Mouse (Mus musculus) stomach, embryonic 16.5 days (tissue): ENCODE measurements around the gene Os9. TPM values are rescaled to one million over a fixed set of nuclear protein-coding genes. Genes with fewer than 3 reads are reported as not detected.
A peak's percentile ranks its signal among the peaks of the same experiment; 100 is the strongest.

Source experiments
- ATAC-seq: fragments of 200-750 bp; cut with Nextera tagmentation; 2 replicates; pipeline ENCODE4 v1.8.0; 2017; ENCODE audit warnings: moderate number of reproducible peaks, moderate TSS enrichment; ENCODE audit not compliant: insufficient read depth, low FRiP score
- H3K27ac ChIP-seq: fragments of 300-500 bp; sonication (generic); 2 replicates; pipeline ENCODE4 v1.5.1; 2014; ENCODE audit warnings: low read length
- H3K27me3 ChIP-seq: fragments of 300-500 bp; sonication (generic); 2 replicates; pipeline ENCODE4 v1.6.1; 2014; ENCODE audit warnings: low read length, control low read depth, mixed read lengths; ENCODE audit not compliant: control insufficient read depth, insufficient read depth
- H3K36me3 ChIP-seq: fragments of 300-500 bp; sonication (generic); 2 replicates; pipeline ENCODE4 v1.6.1; 2014; ENCODE audit warnings: low read length; ENCODE audit not compliant: control insufficient read depth, insufficient read depth
- H3K4me1 ChIP-seq: fragments of 300-500 bp; sonication (generic); 2 replicates; pipeline ENCODE4 v1.6.1; 2014; ENCODE audit warnings: low read length, control low read depth, mixed read lengths; ENCODE audit not compliant: control insufficient read depth, insufficient read depth
- H3K4me2 ChIP-seq: fragments of 300-500 bp; sonication (generic); 2 replicates; pipeline ENCODE4 v1.6.1; 2014; ENCODE audit warnings: low read depth, low read length, mixed read lengths
- H3K4me3 ChIP-seq: fragments of 300-500 bp; sonication (generic); replicated peaks from 2 replicates; pipeline ENCODE4 v1.5.1; 2014; ENCODE audit warnings: mild to moderate bottlenecking, low read length
- H3K9ac ChIP-seq: fragments of 300-500 bp; sonication (generic); 2 replicates; pipeline ENCODE4 v1.6.1; 2014; ENCODE audit warnings: low read length
- H3K9me3 ChIP-seq: fragments of 300-500 bp; sonication (generic); replicated peaks from 2 replicates; pipeline ENCODE4 v1.6.1; 2016; ENCODE audit warnings: low read length, control low read depth; ENCODE audit not compliant: control insufficient read depth
- WGBS: fragments of 180-500 bp; shearing (Covaris S2); extraction: QIAGEN DNeasy Blood & Tissue Kit; methylation state at CpG from one replicate; pipeline ENCODE4 v1.1.7; 2014; 5-methylcytosine and 5-hydroxymethylcytosine counted together
- polyA plus RNA-seq: library from polyadenylated mRNA; unstranded; fragments of >200 nt; fragmentation: Nextera tagmentation; extraction: Ambion mirVana; gene quantifications from 2 replicates; pipeline ENCODE4 v1.2.1, GENCODE M21; 2015

Os9 gene
- polyA plus RNA-seq, 1 experiment from 2014 or later, result 114 TPM

DNA sequence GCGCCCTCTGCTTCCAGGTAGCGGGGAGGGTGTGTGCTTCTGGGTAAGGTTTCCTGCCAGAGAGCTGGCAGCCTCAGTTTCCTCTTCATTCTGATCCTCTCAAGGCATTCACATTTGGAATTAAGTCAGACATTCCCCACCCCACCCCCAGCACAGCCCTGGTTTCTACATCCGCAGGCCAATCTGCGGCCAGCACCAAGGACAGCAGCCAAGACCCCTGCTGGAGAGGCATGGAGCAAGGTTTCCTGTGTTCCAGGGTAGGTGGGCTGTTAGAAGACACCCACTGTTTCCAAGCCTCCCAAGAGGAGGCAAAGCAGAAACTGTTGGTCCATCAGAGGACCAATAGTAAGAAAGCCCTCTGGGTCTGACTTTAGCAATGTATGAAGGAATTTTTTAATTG is 66.3 kb downstream of the Os9 start:
- Histone ChIP-seq H3K4me3 (no peak overlapping the region), H3K27ac (no peak overlapping the region), H3K9ac (no peak overlapping the region), H3K4me1 (peaks cover 14% of the 10 kb centered on the region), H3K9me3 (no peaks in the 10 kb centered on the region), H3K27me3 (peaks cover 24% of the 10 kb centered on the region), H3K36me3 (peaks cover 5% of the 10 kb centered on the region; the same call in 1 of the 2 replicates), H3K4me2 (no peak overlapping the region)
- ATAC-seq, result no peak
- WGBS, result 65% methylated on average over 4 of the region's 4 CpGs

DNA sequence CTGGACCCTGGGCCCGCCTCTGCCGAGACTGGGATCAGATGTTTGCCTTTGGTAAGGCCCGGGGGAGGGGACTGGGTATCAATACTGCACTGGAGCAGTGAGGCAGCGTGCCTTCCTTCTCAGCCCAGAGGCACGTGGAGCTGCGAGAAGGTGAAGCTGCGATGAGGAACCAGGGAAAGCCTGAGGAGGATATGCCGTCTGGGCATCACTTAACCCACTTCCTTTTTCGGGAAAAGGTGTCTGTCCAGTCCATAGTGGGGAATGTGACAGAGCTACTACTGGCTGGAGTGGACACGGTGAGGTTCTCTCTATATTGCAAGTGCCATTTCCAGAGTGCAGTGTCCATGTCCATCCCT is 70.8 kb downstream of the Os9 start:
- no peak for ATAC-seq
- Histone ChIP-seq H3K27me3 (peaks cover 45% of the 10 kb centered on the region), H3K9me3 (no peaks in the 10 kb centered on the region), H3K4me2 (peak overlapping the region; percentile 51), H3K9ac (no peak overlapping the region), H3K27ac (no peak overlapping the region), H3K36me3 (no peaks in the 10 kb centered on the region), H3K4me3 (0 out of 2 replicates have a peak overlapping the region, but pooled peaks have one; percentile 31), H3K4me1 (peaks cover 11% of the 10 kb centered on the region)
- 17% methylated on average over 10 of the region's 10 CpGs for WGBS

DNA sequence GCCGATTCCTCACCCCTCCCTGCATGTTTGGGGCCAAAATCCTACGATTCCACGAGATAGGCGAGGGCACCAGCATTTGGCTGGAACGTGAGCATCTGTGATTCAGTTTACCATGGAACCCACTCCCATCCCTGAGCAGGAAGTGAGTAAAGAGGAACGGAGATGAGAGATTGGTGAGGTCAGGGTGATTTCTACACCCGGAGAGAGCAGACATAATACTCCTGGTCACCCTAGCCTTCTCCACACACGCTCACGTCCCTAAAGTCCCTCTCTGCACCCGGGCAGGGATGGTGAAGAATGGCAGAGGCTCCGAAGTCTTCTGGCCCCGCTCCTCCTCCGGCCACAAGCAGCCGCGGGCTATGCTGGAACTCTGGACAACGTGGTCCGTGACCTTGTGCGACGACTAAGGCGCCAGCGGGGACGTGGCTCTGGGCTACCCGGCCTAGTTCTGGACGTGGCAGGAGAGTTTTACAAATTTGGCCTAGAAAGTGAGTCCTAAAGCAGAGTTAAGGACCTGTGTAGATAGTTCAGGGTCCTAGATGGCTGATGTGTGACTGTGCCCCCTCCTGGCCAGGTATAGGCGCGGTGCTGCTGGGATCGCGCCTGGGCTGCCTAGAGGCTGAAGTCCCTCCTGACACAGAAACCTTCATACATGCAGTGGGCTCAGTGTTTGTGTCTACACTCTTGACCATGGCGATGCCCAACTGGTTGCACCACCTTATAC is 71.4 kb downstream of the Os9 start:
- Histone ChIP-seq H3K9ac (peak overlapping the region; percentile 43), H3K27me3 (peaks cover 45% of the 10 kb centered on the region), H3K9me3 (no peaks in the 10 kb centered on the region), H3K4me1 (peaks cover 11% of the 10 kb centered on the region), H3K27ac (no peak overlapping the region), H3K36me3 (0 out of 2 replicates have a peak, but pooled peaks cover 2% of the 10 kb centered on the region), H3K4me2 (peak overlapping the region; percentile 51), H3K4me3 (peak overlapping the region; percentile 31)
- peak; percentile 51; the same call in 1 of the 2 replicates for ATAC-seq
- 3% methylated on average over 29 of the region's 29 CpGs for WGBS

DNA sequence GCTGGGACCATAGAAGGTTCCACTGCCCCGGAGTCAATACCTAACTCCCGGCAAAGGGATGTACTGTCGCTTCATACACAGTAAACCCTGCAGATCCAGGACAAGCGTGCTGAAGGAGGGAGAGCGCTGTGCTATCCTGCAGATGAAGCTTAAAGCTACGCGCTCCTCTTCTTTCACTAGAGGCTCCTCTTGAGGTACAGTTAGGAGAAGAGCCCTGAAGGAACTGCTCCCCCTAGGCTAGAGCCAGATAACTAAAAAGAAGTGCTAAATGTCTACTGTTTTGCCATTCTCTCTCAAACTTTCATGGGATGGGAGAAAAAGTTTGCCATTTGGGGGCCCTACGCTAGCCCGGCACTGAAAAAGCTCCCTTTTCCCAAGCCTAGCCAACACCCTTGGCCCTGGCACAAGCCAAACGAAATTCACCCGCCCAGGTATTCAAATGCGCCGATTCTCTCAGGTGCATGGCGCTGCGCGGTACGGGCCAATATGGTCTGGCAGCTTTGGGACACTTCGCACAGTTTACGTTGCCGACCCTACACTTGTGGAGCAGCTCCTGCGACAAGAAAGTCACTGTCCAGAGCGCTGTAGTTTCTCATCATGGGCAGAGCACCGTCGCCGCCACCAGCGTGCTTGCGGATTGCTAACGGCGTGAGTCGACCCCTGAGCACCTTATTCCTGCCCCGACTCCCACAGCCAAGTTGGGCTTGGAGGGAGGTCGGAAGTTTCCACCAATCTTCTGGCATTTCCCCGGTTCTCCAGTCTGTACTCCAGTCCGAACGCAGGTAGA is 72.1 kb downstream of the Os9 start:
- H3K27me3 ChIP-seq, result peaks cover 45% of the 10 kb centered on the region
- no peak overlapping the region for H3K27ac ChIP-seq
- peaks cover 11% of the 10 kb centered on the region for H3K4me1 ChIP-seq
- 0 out of 2 replicates have a peak, but pooled peaks cover 2% of the 10 kb centered on the region for H3K36me3 ChIP-seq
- peak overlapping the region; percentile 43 for H3K9ac ChIP-seq
- ATAC-seq, result no peak
- H3K4me3 ChIP-seq, result peak overlapping the region; percentile 31
- peak overlapping the region; percentile 51 for H3K4me2 ChIP-seq
- 5% methylated on average over 35 of the region's 35 CpGs for WGBS
- no peaks in the 10 kb centered on the region for H3K9me3 ChIP-seq

DNA sequence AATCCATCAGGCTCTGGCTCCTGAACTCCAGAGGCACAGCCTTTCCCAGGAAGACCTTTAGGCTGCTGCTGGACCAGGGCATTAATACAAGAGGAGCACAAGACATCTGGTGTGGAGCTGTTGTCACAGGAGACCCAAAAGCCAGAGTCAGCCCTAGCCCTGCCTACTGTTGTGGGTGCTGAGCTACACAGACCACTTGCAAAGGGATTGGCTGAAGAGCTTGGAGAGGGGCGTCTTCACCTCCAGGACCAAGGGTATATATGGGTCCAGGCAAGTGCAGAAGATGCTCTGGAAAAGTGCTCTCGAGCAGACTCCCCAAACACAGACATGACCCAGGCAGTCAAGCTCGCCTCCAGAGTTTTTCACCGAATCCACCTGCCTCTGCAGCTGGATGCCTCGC is 73.0 kb downstream of the Os9 start, which contains the start of gene Cyp27b1:
Cyp27b1 (plus strand) TSS at position 297 of the 400 bp plus-strand sequence.
- H3K4me2 ChIP-seq, result peak within 1 kb of the TSS; percentile 51
- H3K36me3 ChIP-seq, result 0 out of 2 replicates have a peak, but pooled peaks cover 2% of the 10 kb centered on the region
- ATAC-seq, result no peak
- WGBS, result 30% methylated on average over 5 of the region's 5 CpGs
- no peaks in the 10 kb centered on the region for H3K9me3 ChIP-seq
- H3K4me1 ChIP-seq, result peaks cover 12% of the 10 kb centered on the region
- H3K27ac ChIP-seq, result no peak within 1 kb of the TSS
- peak within 1 kb of the TSS; percentile 43 for H3K9ac ChIP-seq
- peak within 1 kb of the TSS; percentile 31 for H3K4me3 ChIP-seq
- H3K27me3 ChIP-seq, result peaks cover 45% of the 10 kb centered on the region

Other genes starting within 250 kb of the Os9 start
- gene Atp23, start 219.8 kb downstream of the Os9 start, polyA plus RNA-seq, result 11.7 and 12.0 TPM in 2 replicates
- 49.4 and 53.4 TPM in 2 replicates for gene Ctdsp2, start 142.4 kb downstream of the Os9 start, polyA plus RNA-seq
- 1.0 and 1.9 TPM in 2 replicates for gene Avil, start 120.4 kb downstream of the Os9 start, polyA plus RNA-seq
- gene Tsfm, start 90.3 kb downstream of the Os9 start, polyA plus RNA-seq, result 80.4 and 80.6 TPM in 2 replicates
- gene Mettl1, start 79.7 kb downstream of the Os9 start, polyA plus RNA-seq, result 49.4 and 49.5 TPM in 2 replicates
- 1.3 and 1.5 TPM in 2 replicates for gene Eef1akmt3, start 79.6 kb downstream of the Os9 start, polyA plus RNA-seq
- gene Cyp27b1, start 72.9 kb downstream of the Os9 start, polyA plus RNA-seq, result 0.21 and 0.37 TPM in 2 replicates
- 0.66 and 0.72 TPM in 2 replicates for gene March9, start 60.9 kb downstream of the Os9 start, polyA plus RNA-seq
- gene Cdk4, start 57.6 kb downstream of the Os9 start, polyA plus RNA-seq, result 1,208 and 1,239 TPM in 2 replicates
- gene Tspan31, start 50.9 kb downstream of the Os9 start, polyA plus RNA-seq, result 158 and 177 TPM in 2 replicates
- 0.09 and 0.62 TPM in 2 replicates for gene Agap2, start 45.8 kb downstream of the Os9 start, polyA plus RNA-seq
- 29.3 and 34.3 TPM in 2 replicates for gene B4galnt1, start 44.1 kb upstream of the Os9 start, polyA plus RNA-seq
- gene Slc26a10, start 59.5 kb upstream of the Os9 start, polyA plus RNA-seq, result 1.2 and 1.4 TPM in 2 replicates
- gene Arhgef25, start 69.0 kb upstream of the Os9 start, polyA plus RNA-seq, result 71.3 and 77.0 TPM in 2 replicates
- gene Dtx3, start 74.6 kb upstream of the Os9 start, polyA plus RNA-seq, result 68.6 and 79.4 TPM in 2 replicates
- gene Pip4k2c, start 90.5 kb upstream of the Os9 start, polyA plus RNA-seq, result 33.5 and 34.4 TPM in 2 replicates
- 6.5 and 6.7 TPM in 2 replicates for gene Kif5a, start 142.2 kb upstream of the Os9 start, polyA plus RNA-seq
- 171 and 173 TPM in 2 replicates for gene Dctn2, start 145.2 kb upstream of the Os9 start, polyA plus RNA-seq
- gene Mbd6, start 167.9 kb upstream of the Os9 start, polyA plus RNA-seq, result 8.6 and 11.6 TPM in 2 replicates
- gene Mars, start 190.7 kb upstream of the Os9 start, polyA plus RNA-seq, result 98.9 and 104 TPM in 2 replicates
- gene Arhgap9, start 200.8 kb upstream of the Os9 start, polyA plus RNA-seq, result 4.2 and 6.6 TPM in 2 replicates
- 9.8 and 9.9 TPM in 2 replicates for gene Gli1, start 220.8 kb upstream of the Os9 start, polyA plus RNA-seq
- 0.06 TPM in 1 of 2 replicates, not detected in the other for gene Inhbe, start 233.3 kb upstream of the Os9 start, polyA plus RNA-seq
- 0.15 and 0.27 TPM in 2 replicates for gene Inhbc, start 249.3 kb upstream of the Os9 start, polyA plus RNA-seq